Mouse (Mus musculus): ENCODE data around the gene Arhgap23. TPM values are rescaled to one million over a fixed set of nuclear protein-coding genes. Genes with fewer than 3 reads are reported as not detected.

Gene Arhgap23
- 10 to 100 TPM; 84.0 to 91.8 TPM for total RNA-seq (2021)

- DNase-seq (ENCODE audit: extremely low spot score in 1 of 2, low spot score in 2 of 2) = peak in 1 of 2 experiments; percentile 68
- intact Hi-C loops (cut with DNase I) = no loop called here
Observed at GRCm38 (mm10) chr11:97415330-97415711, at the start of gene Arhgap23. TSS of gene Arhgap23 (plus strand) at chr11:97415533.

GRCm38 (mm10) chr11:97365556-97365955 lies 49.8 kb upstream of the Arhgap23 start:
- DNase-seq (ENCODE audit: extremely low spot score in 1 of 2, low spot score in 2 of 2) = no peak
- intact Hi-C loops (cut with DNase I) = no loop called here

GRCm38 (mm10) chr11:97368501-97368900 lies 46.8 kb upstream of the Arhgap23 start:
- intact Hi-C loops (cut with DNase I) = no loop called here
- no peak for DNase-seq (ENCODE audit: extremely low spot score in 1 of 2, low spot score in 2 of 2)

- intact Hi-C loops (cut with DNase I) = no loop called here
- peak; percentile 55 to 59 for DNase-seq (ENCODE audit: extremely low spot score in 1 of 2, low spot score in 2 of 2)
Observed at GRCm38 (mm10) chr11:97370329-97371091, 44.8 kb upstream of the Arhgap23 start.

GRCm38 (mm10) chr11:97372159-97372864 lies 43.0 kb upstream of the Arhgap23 start:
- intact Hi-C loops (cut with DNase I) = no loop called here
- no peak for DNase-seq (ENCODE audit: extremely low spot score in 1 of 2, low spot score in 2 of 2)

- intact Hi-C loops (cut with DNase I) = no loop called here
- DNase-seq (ENCODE audit: extremely low spot score in 1 of 2, low spot score in 2 of 2) = no peak
Observed at GRCm38 (mm10) chr11:97373402-97373801, 41.9 kb upstream of the Arhgap23 start.

GRCm38 (mm10) chr11:97380036-97380435 lies 35.3 kb upstream of the Arhgap23 start:
- DNase-seq (ENCODE audit: extremely low spot score in 1 of 2, low spot score in 2 of 2) = no peak
- intact Hi-C loops (cut with DNase I) = no loop called here

GRCm38 (mm10) chr11:97383017-97383416 lies 32.3 kb upstream of the Arhgap23 start:
- intact Hi-C loops (cut with DNase I) = no loop called here
- DNase-seq (ENCODE audit: extremely low spot score in 1 of 2, low spot score in 2 of 2) = no peak

GRCm38 (mm10) chr11:97383764-97384163 lies 31.6 kb upstream of the Arhgap23 start:
- DNase-seq (ENCODE audit: extremely low spot score in 1 of 2, low spot score in 2 of 2) = no peak
- intact Hi-C loops (cut with DNase I) = no loop called here

- intact Hi-C loops (cut with DNase I) = no loop called here
- no peak for DNase-seq (ENCODE audit: extremely low spot score in 1 of 2, low spot score in 2 of 2)
Observed at GRCm38 (mm10) chr11:97387811-97388210, 27.5 kb upstream of the Arhgap23 start.

GRCm38 (mm10) chr11:97389127-97389526 lies 26.2 kb upstream of the Arhgap23 start:
- intact Hi-C loops (cut with DNase I) = no loop called here
- DNase-seq (ENCODE audit: extremely low spot score in 1 of 2, low spot score in 2 of 2) = no peak

- no peak for DNase-seq (ENCODE audit: extremely low spot score in 1 of 2, low spot score in 2 of 2)
- intact Hi-C loops (cut with DNase I) = no loop called here
Observed at GRCm38 (mm10) chr11:97393658-97394057, 21.7 kb upstream of the Arhgap23 start.

GRCm38 (mm10) chr11:97394146-97394545 lies 21.2 kb upstream of the Arhgap23 start:
- intact Hi-C loops (cut with DNase I) = no loop called here
- DNase-seq (ENCODE audit: extremely low spot score in 1 of 2, low spot score in 2 of 2) = peak in 1 of 2 experiments; percentile 68

- intact Hi-C loops (cut with DNase I) = no loop called here
- DNase-seq (ENCODE audit: extremely low spot score in 1 of 2, low spot score in 2 of 2) = no peak
Observed at GRCm38 (mm10) chr11:97398506-97398905, 16.8 kb upstream of the Arhgap23 start.

GRCm38 (mm10) chr11:97399958-97400710 lies 15.2 kb upstream of the Arhgap23 start:
- intact Hi-C loops (cut with DNase I) = loop anchor here (5.0 kb wide), 1 partner anchor 38 kb away; the partner anchor contains the start of gene Socs7

GRCm38 (mm10) chr11:97401082-97401481 lies 14.3 kb upstream of the Arhgap23 start:
- intact Hi-C loops (cut with DNase I) = loop anchor here (5.0 kb wide), 1 partner anchor 39 kb away; the partner anchor contains the start of gene Socs7
- DNase-seq (ENCODE audit: extremely low spot score in 1 of 2, low spot score in 2 of 2) = peak in 1 of 2 experiments; percentile 52

More at GRCm38 (mm10) chr11:97399958-97400710, 15.2 kb upstream of the Arhgap23 start:
- peak; percentile 78 to 91 for DNase-seq (ENCODE audit: extremely low spot score in 1 of 2, low spot score in 2 of 2)

- DNase-seq (ENCODE audit: extremely low spot score in 1 of 2, low spot score in 2 of 2) = no peak
- intact Hi-C loops (cut with DNase I) = loop anchor here (5.0 kb wide), 1 partner anchor 40 kb away; the partner anchor contains the start of gene Socs7
Observed at GRCm38 (mm10) chr11:97401686-97402435, 13.5 kb upstream of the Arhgap23 start.

- intact Hi-C loops (cut with DNase I) = loop anchor here (5.0 kb wide), 1 partner anchor 40 kb away; the partner anchor contains the start of gene Socs7
- DNase-seq (ENCODE audit: extremely low spot score in 1 of 2, low spot score in 2 of 2) = no peak
Observed at GRCm38 (mm10) chr11:97402746-97403145, 12.6 kb upstream of the Arhgap23 start.

All from left cerebral cortex, postnatal 10 days (tissue).